In the genomic region with DNA sequence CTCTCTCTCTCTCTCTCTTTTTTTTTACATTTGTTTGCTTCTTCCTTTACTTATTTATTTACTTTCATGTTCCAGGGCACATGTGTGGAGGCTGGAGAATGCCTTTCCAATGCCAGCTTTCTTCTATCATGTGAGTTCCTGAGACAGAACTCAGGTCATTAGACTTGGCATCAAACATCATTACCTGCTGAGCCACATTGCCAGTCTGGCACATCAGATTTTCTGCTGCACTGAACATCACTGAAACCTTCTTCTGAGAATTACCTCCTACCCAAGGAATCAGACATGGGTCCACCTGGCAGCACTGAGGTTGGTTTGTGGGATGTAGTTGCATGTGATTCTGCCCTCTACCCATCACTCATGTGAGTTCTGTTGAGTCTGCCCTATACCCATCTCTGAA, we compare ENCODE assay signal across 14 mouse cellular contexts.
"Had no signal": no experiment of that assay in that cellular context is flagged by ENCODE, and none has a peak within 500 bp of the region (broad histone marks: within the 10 kb centered on the region; RNA-seq: fewer than 3 reads in every experiment).

No protein-coding gene starts in this region.

- DNase-seq: kidney, postnatal 36 days; layer of hippocampus, adult 9-11 months; layer of hippocampus, postnatal 36 days; lung, adult 18-20 months; right cerebral cortex, postnatal 4 days; spleen, adult 18-20 months; thymus, postnatal 36 days had no signal

- H3K9me3 ChIP-seq: limb, embryonic 13.5 days; midbrain, embryonic 12.5 days; neural tube, embryonic 15.5 days; stomach, embryonic 15.5 days had no signal

- H3K4me2 ChIP-seq: limb, embryonic 13.5 days; midbrain, embryonic 12.5 days; neural tube, embryonic 15.5 days; stomach, embryonic 15.5 days had no signal

- H3K4me3 ChIP-seq: limb, embryonic 13.5 days; midbrain, embryonic 12.5 days; myocyte; neural tube, embryonic 15.5 days; stomach, embryonic 15.5 days had no signal

- H3K9ac ChIP-seq: limb, embryonic 13.5 days; liver, embryonic 14.5 days; midbrain, embryonic 12.5 days; neural tube, embryonic 15.5 days; stomach, embryonic 15.5 days had no signal

- H3K27ac ChIP-seq: kidney, postnatal 0 days; limb, embryonic 13.5 days; liver, embryonic 14.5 days; midbrain, embryonic 12.5 days; neural tube, embryonic 15.5 days; stomach, embryonic 15.5 days had no signal

- H3K4me1 ChIP-seq: limb, embryonic 13.5 days; midbrain, embryonic 12.5 days; neural tube, embryonic 15.5 days; stomach, embryonic 15.5 days had no signal

- H3K36me3 ChIP-seq: limb, embryonic 13.5 days; midbrain, embryonic 12.5 days; neural tube, embryonic 15.5 days; stomach, embryonic 15.5 days had no signal

- H3K27me3 ChIP-seq: limb, embryonic 13.5 days; midbrain, embryonic 12.5 days; neural tube, embryonic 15.5 days; stomach, embryonic 15.5 days had no signal
